Mouse (Mus musculus) heart, adult 2 months (tissue): ENCODE data around the gene Stk17b. TPM values are rescaled to one million over a fixed set of nuclear protein-coding genes. Genes with fewer than 3 reads are reported as not detected.

Experiments used
- DNase-seq, 2 experiments: peaks; one replicate each; pipeline ENCODE4 v3.0.0; 2021
- H3K27ac ChIP-seq: fragments of 200-600 bp; 2 replicates; pipeline ENCODE4 v1.8.1; 2022
- H3K27me3 ChIP-seq: fragments of 200-500 bp; 2 replicates; pipeline ENCODE4 v1.6.1; 2012; ENCODE audit warnings: mild to moderate bottlenecking, low read length, inconsistent platforms, mixed read lengths; ENCODE audit not compliant: control insufficient read depth, insufficient read depth
- H3K36me3 ChIP-seq: fragments of 200-500 bp; 2 replicates; pipeline ENCODE4 v1.6.1; 2012; ENCODE audit warnings: low read length, inconsistent platforms; ENCODE audit not compliant: control insufficient read depth, insufficient read depth
- H3K4me1 ChIP-seq: fragments of 200-500 bp; 2 replicates; pipeline ENCODE4 v1.6.1; 2011; ENCODE audit warnings: low read length; ENCODE audit not compliant: control insufficient read depth, insufficient read depth
- H3K4me3 ChIP-seq: fragments of 200-600 bp; 2 replicates; pipeline ENCODE4 v1.8.1; 2022
- H3K79me2 ChIP-seq: fragments of 200-500 bp; replicated peaks from 2 replicates; pipeline ENCODE4 v1.6.1; 2012; ENCODE audit warnings: mild to moderate bottlenecking, inconsistent platforms, low read length, moderate library complexity, mixed read lengths; ENCODE audit not compliant: control insufficient read depth, insufficient read depth
- H3K9ac ChIP-seq: fragments of 200-500 bp; 2 replicates; pipeline ENCODE4 v1.6.1; 2012; ENCODE audit warnings: low read depth, mild to moderate bottlenecking, control low read depth, inconsistent platforms, low read length, mixed read lengths
- CTCF ChIP-seq: fragments of 200-600 bp; IDR thresholded peaks from 2 replicates; pipeline ENCODE4 v1.8.1; 2022; ENCODE audit warnings: antibody characterized with exemption, mild to moderate bottlenecking, moderate library complexity
- EP300 ChIP-seq: fragments of 200-500 bp; IDR thresholded peaks from 2 replicates; pipeline ENCODE4 v1.6.1; 2011; ENCODE audit warnings: low read depth, low read length, control low read depth; ENCODE audit not compliant: insufficient read depth
- POLR2A ChIP-seq: fragments of 200-500 bp; IDR thresholded peaks from 2 replicates; pipeline ENCODE4 v1.6.1; 2011; ENCODE audit warnings: mild to moderate bottlenecking, low read depth, low read length, control low read depth; ENCODE audit not compliant: insufficient read depth
- WGBS: fragments of 180-500 bp; shearing (Covaris S2); methylation state at CpG from one replicate; pipeline ENCODE4 v1.1.7; 2018; 5-methylcytosine and 5-hydroxymethylcytosine counted together
- intact Hi-C: fragments of 180-260 bp; cut with DNase I; formaldehyde crosslinking; loops from one replicate; pipeline ENCODE4 v1.15.1; 2025
- polyA plus RNA-seq: library from polyadenylated mRNA; depleted of rRNA; stranded (reverse); fragments of >200 nt; gene quantifications from 2 replicates; pipeline ENCODE4 v1.2.3, GENCODE M21; 2012
- total RNA-seq, 2 experiments: library from RNA; stranded (reverse); gene quantifications; 2 replicates each; pipeline ENCODE4 v1.2.3; 2021

The Stk17b gene
- total and polyA plus RNA-seq, 3 experiments, result 3.5 to 13.5 (median 12.5) TPM

- intact Hi-C loops, result no loop called here
- Histone ChIP-seq H3K4me3 (no peak overlapping the region), H3K4me1 (no peaks in the 10 kb centered on the region), H3K27me3 (no peaks in the 10 kb centered on the region), H3K27ac (no peak overlapping the region), H3K9ac (no peak overlapping the region), H3K79me2 (no peaks in the 10 kb centered on the region), H3K36me3 (peaks cover 2% of the 10 kb centered on the region; the same call in 1 of the 2 replicates)
- no peak for TF ChIP-seq CTCF
- no peak for TF ChIP-seq POLR2A
- no peak for TF ChIP-seq EP300
- WGBS, result 91% methylated on average over 5 of the region's 5 CpGs
- no peak for DNase-seq
These were observed 10.1 kb upstream of the Stk17b start for GRCm38 (mm10) chr1:53795081-53795480.

GRCm38 (mm10) chr1:53794279-53794678 is 9.3 kb upstream of the Stk17b start:
- TF ChIP-seq EP300 (no peak), POLR2A (no peak), CTCF (no peak)
- DNase-seq, result no peak
- no peak overlapping the region for H3K4me3 ChIP-seq
- H3K27me3 ChIP-seq, result no peaks in the 10 kb centered on the region
- peaks cover 2% of the 10 kb centered on the region; the same call in 1 of the 2 replicates for H3K36me3 ChIP-seq
- H3K4me1 ChIP-seq, result no peaks in the 10 kb centered on the region
- H3K27ac ChIP-seq, result peak overlapping the region; percentile 9
- H3K9ac ChIP-seq, result no peak overlapping the region
- WGBS, result 89% methylated on average over 2 of the region's 2 CpGs
- no peaks in the 10 kb centered on the region for H3K79me2 ChIP-seq
- intact Hi-C loops, result no loop called here

GRCm38 (mm10) chr1:53791343-53791742 is 6.3 kb upstream of the Stk17b start:
- WGBS, result 89% methylated on average over 2 of the region's 2 CpGs
- intact Hi-C loops, result no loop called here
- peak in 1 of 2 experiments; percentile 48 for DNase-seq
- TF ChIP-seq EP300 (no peak), POLR2A (no peak), CTCF (no peak)
- Histone ChIP-seq H3K36me3 (peaks cover 2% of the 10 kb centered on the region; the same call in 1 of the 2 replicates), H3K27ac (no peak overlapping the region), H3K9ac (no peak overlapping the region), H3K27me3 (no peaks in the 10 kb centered on the region), H3K4me3 (no peak overlapping the region), H3K79me2 (no peaks in the 10 kb centered on the region), H3K4me1 (no peaks in the 10 kb centered on the region)

GRCm38 (mm10) chr1:53784291-53784720 is 718 bp downstream of the Stk17b start:
- H3K4me1 ChIP-seq, result peaks cover 2% of the 10 kb centered on the region
- H3K27me3 ChIP-seq, result no peaks in the 10 kb centered on the region
- TF ChIP-seq POLR2A, result no peak
- TF ChIP-seq EP300, result no peak
- no peak for TF ChIP-seq CTCF
- peak overlapping the region; percentile 94 for H3K27ac ChIP-seq
- H3K9ac ChIP-seq, result peak overlapping the region; percentile 95
- H3K4me3 ChIP-seq, result peak overlapping the region; percentile 78
- peaks cover 2% of the 10 kb centered on the region; the same call in 1 of the 2 replicates for H3K79me2 ChIP-seq
- under 1% methylated on average over 17 of the region's 17 CpGs for WGBS
- intact Hi-C loops, result no loop called here
- peak in 1 of 2 experiments; percentile 54 for DNase-seq
- H3K36me3 ChIP-seq, result peaks cover 2% of the 10 kb centered on the region

- peaks cover 2% of the 10 kb centered on the region for H3K36me3 ChIP-seq
- 96% methylated on average over 1 of the region's 1 CpGs for WGBS
- peaks cover 2% of the 10 kb centered on the region for H3K4me1 ChIP-seq
- H3K4me3 ChIP-seq, result peak overlapping the region; percentile 11; the same call in 1 of the 2 replicates
- no peak for DNase-seq
- H3K9ac ChIP-seq, result no peak overlapping the region
- H3K27me3 ChIP-seq, result no peaks in the 10 kb centered on the region
- H3K27ac ChIP-seq, result 0 out of 2 replicates have a peak overlapping the region, but pooled peaks have one; percentile 15
- TF ChIP-seq EP300 (no peak), CTCF (no peak), POLR2A (no peak)
- intact Hi-C loops, result no loop called here
- H3K79me2 ChIP-seq, result peaks cover 3% of the 10 kb centered on the region
These were observed 2.1 kb downstream of the Stk17b start for GRCm38 (mm10) chr1:53782956-53783355.

- 67% methylated on average over 3 of the region's 3 CpGs for WGBS
- Histone ChIP-seq H3K27me3 (no peaks in the 10 kb centered on the region), H3K4me1 (peaks cover 3% of the 10 kb centered on the region), H3K27ac (no peak overlapping the region), H3K36me3 (peaks cover 2% of the 10 kb centered on the region), H3K9ac (no peak overlapping the region), H3K4me3 (peak overlapping the region; percentile 3), H3K79me2 (peaks cover 4% of the 10 kb centered on the region)
- intact Hi-C loops, result no loop called here
- no peak for DNase-seq
- TF ChIP-seq EP300, result no peak
- TF ChIP-seq CTCF, result no peak
- no peak for TF ChIP-seq POLR2A
These were observed 2.9 kb downstream of the Stk17b start for GRCm38 (mm10) chr1:53782079-53782478.
